Mouse (Mus musculus) liver, adult 2 months (tissue): ENCODE data around the gene Txn2.

Experiments used
- CTCF ChIP-seq: fragments of 200-500 bp; IDR thresholded peaks from 2 replicates; pipeline ENCODE4 v1.5.1; 2011; ENCODE audit warnings: low read depth, low read length, control low read depth
- POLR2A ChIP-seq: fragments of 200-500 bp; IDR thresholded peaks from 2 replicates; pipeline ENCODE4 v1.6.1; 2011; ENCODE audit warnings: low read length, control low read depth; ENCODE audit not compliant: insufficient read depth; ENCODE audit errors: extremely low read depth

DNA sequence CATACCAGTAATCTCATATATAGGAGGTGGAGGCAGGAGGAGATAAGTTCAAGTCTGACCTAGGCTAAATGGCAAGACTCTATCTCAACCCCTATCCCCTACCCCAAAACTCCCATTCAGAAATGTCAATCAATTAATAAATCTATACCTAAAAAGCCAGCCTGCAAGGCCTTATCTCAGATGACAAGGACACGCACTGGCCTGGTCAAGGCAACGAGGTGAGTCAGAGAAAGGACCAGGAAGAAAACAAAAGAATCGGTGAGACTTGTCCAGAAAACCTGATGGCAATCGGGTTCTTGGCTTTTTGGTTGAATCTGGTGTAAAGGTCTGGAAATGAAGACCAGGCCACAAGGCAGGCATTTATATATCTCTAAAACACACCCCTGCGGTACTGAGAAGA is 1.9 kb downstream of the Txn2 start:
- no peak for TF ChIP-seq CTCF
- TF ChIP-seq POLR2A, result no peak
